Mouse (Mus musculus): Measurements from ENCODE around the gene Gnb3. TPM values are rescaled to one million over a fixed set of nuclear protein-coding genes. Genes with fewer than 3 reads are reported as not detected.

Gnb3 gene
- polyA plus RNA-seq, 1 experiment = 0.84 TPM

DNA sequence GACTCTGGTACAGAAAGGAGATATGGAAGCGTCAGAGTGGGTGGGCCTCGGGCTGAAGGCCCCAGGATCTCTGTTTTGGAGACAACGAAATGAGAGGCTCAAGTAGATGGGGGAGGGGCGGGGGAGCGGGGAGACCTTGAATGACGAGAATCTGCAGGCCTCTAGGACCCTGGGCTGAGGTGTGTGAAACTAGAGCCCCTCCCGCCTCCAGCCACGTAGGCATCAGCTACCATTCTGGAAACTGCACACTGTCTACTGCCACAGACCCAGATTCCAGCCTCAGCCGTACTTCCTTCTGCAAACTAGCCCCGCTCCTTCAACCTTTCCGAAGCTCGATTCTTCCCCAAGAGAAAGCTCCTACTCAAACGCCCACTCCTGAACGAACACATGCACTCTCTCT, 16.2 kb upstream of the Gnb3 start:
- 9% methylated on average over 14 of the region's 14 CpGs for WGBS
- no peak for TF ChIP-seq CTCF (IDR thresholded peaks at IDR 0.05; ENCODE audit: borderline replicate concordance, insufficient read depth, low read depth, low read length)
- no peak for TF ChIP-seq POLR2A (IDR thresholded peaks at IDR 0.05; ENCODE audit: borderline replicate concordance, insufficient read depth, low read length)
- Histone ChIP-seq H3K4me3 (replicated peaks; ENCODE audit: insufficient read depth, low read depth, low read length) (peak overlapping the region; percentile 88), H3K27me3 (ENCODE audit: control insufficient read depth, insufficient read depth, low read length) (no peaks in the 10 kb centered on the region), H3K4me1 (ENCODE audit: control insufficient read depth, insufficient read depth, low read length) (peaks cover 23% of the 10 kb centered on the region), H3K27ac (ENCODE audit: insufficient read depth, low read length) (peak overlapping the region; percentile 36; the same call in 1 of the 2 replicates)
- peak; percentile 49 for DNase-seq

DNA sequence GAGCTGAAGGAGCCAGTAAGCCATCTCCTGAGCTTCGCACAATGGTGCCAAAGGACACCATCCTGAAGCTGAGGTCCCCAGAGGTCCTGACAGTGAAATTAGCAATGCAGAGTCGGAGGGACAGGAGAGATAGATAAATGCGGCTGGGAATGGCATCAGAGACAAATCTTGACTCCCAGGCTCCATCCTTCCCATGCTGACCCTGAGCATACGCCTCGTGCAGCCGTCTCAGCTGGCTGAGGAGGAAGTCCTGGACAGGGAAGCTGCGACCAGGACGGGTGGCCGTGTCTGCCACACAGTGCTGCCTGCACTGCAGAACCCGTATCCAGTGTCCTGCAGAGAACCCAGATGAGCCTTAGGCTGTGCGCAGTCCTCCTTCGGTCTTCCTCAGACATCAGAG, 14.6 kb upstream of the Gnb3 start:
- TF ChIP-seq CTCF (IDR thresholded peaks at IDR 0.05; ENCODE audit: borderline replicate concordance, insufficient read depth, low read depth, low read length) (no peak), POLR2A (IDR thresholded peaks at IDR 0.05; ENCODE audit: borderline replicate concordance, insufficient read depth, low read length) (no peak)
- Histone ChIP-seq H3K27me3 (ENCODE audit: control insufficient read depth, insufficient read depth, low read length) (no peaks in the 10 kb centered on the region), H3K4me1 (ENCODE audit: control insufficient read depth, insufficient read depth, low read length) (peaks cover 10% of the 10 kb centered on the region; the same call in 1 of the 2 replicates), H3K27ac (ENCODE audit: insufficient read depth, low read length) (no peak overlapping the region), H3K4me3 (replicated peaks; ENCODE audit: insufficient read depth, low read depth, low read length) (no peak overlapping the region)
- WGBS = 67% methylated on average over 12 of the region's 12 CpGs
- no peak for DNase-seq

DNA sequence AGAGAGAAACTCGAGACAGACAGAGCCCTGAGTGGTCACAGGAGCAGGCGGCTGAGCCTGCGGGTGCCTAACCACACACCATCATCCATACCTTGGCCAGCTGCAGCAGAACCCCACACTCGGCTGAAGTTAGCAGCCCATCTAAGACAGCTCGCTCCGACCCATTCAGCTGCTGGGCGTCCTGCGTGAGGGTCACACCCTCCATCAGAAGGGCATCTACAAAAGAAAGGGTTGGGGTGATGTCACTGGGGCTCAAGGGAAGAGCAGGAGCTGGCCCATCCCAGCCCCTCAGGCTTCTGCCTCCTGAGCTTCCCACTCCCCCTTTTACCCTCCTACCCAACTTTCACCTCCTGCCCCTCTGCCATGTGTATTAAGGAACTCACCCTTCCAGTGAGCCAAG, 10.5 kb upstream of the Gnb3 start:
- DNase-seq = no peak
- no peaks in the 10 kb centered on the region for H3K27me3 ChIP-seq (ENCODE audit: control insufficient read depth, insufficient read depth, low read length)
- H3K4me1 ChIP-seq (ENCODE audit: control insufficient read depth, insufficient read depth, low read length) = no peaks in the 10 kb centered on the region; the same call in 1 of the 2 replicates
- H3K27ac ChIP-seq (ENCODE audit: insufficient read depth, low read length) = no peak overlapping the region
- no peak overlapping the region for H3K4me3 ChIP-seq (replicated peaks; ENCODE audit: insufficient read depth, low read depth, low read length)
- TF ChIP-seq POLR2A (IDR thresholded peaks at IDR 0.05; ENCODE audit: borderline replicate concordance, insufficient read depth, low read length) (no peak), CTCF (IDR thresholded peaks at IDR 0.05; ENCODE audit: borderline replicate concordance, insufficient read depth, low read depth, low read length) (no peak)
- 74% methylated on average over 8 of the region's 8 CpGs for WGBS

DNA sequence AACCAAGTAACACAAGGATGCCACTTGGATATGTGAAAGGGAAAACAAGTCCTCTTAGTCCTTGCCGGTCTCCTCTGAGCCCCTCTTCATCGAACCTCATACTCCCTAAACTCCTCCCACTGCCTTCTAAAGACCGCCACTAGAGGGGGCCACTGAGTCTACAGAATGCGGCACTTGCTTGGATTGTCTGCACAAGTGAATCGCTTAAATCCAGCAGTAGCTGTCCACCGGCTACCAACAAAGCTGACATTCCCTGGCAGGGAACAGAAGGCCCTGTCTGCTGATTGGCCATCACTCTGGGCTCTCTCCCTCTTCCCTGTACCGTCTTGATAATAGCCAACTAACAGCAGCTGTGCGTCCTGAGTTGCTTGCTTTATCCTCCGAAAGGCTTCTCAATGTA, 7.2 kb upstream of the Gnb3 start:
- no peaks in the 10 kb centered on the region; the same call in 1 of the 2 replicates for H3K4me1 ChIP-seq (ENCODE audit: control insufficient read depth, insufficient read depth, low read length)
- WGBS = 2% methylated on average over 9 of the region's 9 CpGs
- TF ChIP-seq POLR2A (IDR thresholded peaks at IDR 0.05; ENCODE audit: borderline replicate concordance, insufficient read depth, low read length) (no peak), CTCF (IDR thresholded peaks at IDR 0.05; ENCODE audit: borderline replicate concordance, insufficient read depth, low read depth, low read length) (peak; percentile 90)
- H3K27ac ChIP-seq (ENCODE audit: insufficient read depth, low read length) = no peak overlapping the region; the same call in 1 of the 2 replicates
- H3K27me3 ChIP-seq (ENCODE audit: control insufficient read depth, insufficient read depth, low read length) = no peaks in the 10 kb centered on the region
- no peak overlapping the region for H3K4me3 ChIP-seq (replicated peaks; ENCODE audit: insufficient read depth, low read depth, low read length)
- peak; percentile 91 to 95 for DNase-seq

DNA sequence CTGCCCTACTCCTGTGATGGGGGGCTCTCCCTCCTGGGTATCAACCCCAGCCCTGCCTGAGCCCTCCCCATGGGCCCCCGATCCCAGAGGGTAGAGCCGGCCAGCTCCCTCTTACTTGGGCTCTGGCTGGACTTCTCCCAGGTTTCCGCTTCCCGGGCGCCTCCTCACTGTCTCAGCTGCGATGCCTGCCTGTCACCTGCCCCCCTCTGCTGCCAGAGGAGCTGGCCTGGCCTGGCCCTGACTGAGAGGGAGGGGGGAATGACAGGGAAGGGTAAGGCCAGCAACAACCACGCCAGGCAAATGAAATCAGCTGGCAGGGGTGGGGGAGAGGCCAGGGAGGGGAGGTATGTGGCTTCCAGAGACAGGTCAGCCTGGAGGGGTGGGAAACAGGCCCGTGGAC, 270 bp downstream of the Gnb3 start:
- DNase-seq = no peak
- WGBS = 9% methylated on average over 8 of the region's 8 CpGs
- no peak overlapping the region for H3K27ac ChIP-seq (ENCODE audit: insufficient read depth, low read length)
- no peaks in the 10 kb centered on the region for H3K27me3 ChIP-seq (ENCODE audit: control insufficient read depth, insufficient read depth, low read length)
- peaks cover 6% of the 10 kb centered on the region for H3K4me1 ChIP-seq (ENCODE audit: control insufficient read depth, insufficient read depth, low read length)
- TF ChIP-seq POLR2A (IDR thresholded peaks at IDR 0.05; ENCODE audit: borderline replicate concordance, insufficient read depth, low read length) = no peak
- no peak for TF ChIP-seq CTCF (IDR thresholded peaks at IDR 0.05; ENCODE audit: borderline replicate concordance, insufficient read depth, low read depth, low read length)
- H3K4me3 ChIP-seq (replicated peaks; ENCODE audit: insufficient read depth, low read depth, low read length) = no peak overlapping the region

DNA sequence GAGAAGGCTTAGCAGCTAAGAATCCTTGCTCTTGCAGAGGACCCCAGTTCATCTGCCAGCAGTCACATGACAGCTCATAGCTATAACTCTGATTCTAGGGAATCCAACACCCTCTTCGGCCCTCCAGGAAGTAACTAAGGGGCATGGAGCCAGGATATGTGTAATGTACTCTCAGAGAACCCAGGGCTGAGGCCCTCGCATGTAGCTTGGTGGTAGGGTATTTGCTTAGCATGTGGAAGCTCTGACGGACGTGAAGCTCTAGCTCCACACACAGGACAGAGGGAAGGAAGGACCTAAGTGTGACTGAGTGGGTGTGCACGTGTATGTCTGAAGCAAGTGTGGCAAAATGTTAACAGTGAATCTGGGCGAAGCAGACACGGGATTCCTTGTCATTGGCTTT, 3.7 kb downstream of the Gnb3 start:
- H3K27ac ChIP-seq (ENCODE audit: insufficient read depth, low read length) = no peak overlapping the region
- H3K27me3 ChIP-seq (ENCODE audit: control insufficient read depth, insufficient read depth, low read length) = no peaks in the 10 kb centered on the region
- no peak overlapping the region for H3K4me3 ChIP-seq (replicated peaks; ENCODE audit: insufficient read depth, low read depth, low read length)
- 76% methylated on average over 7 of the region's 7 CpGs for WGBS
- TF ChIP-seq POLR2A (IDR thresholded peaks at IDR 0.05; ENCODE audit: borderline replicate concordance, insufficient read depth, low read length) (no peak), CTCF (IDR thresholded peaks at IDR 0.05; ENCODE audit: borderline replicate concordance, insufficient read depth, low read depth, low read length) (no peak)
- H3K4me1 ChIP-seq (ENCODE audit: control insufficient read depth, insufficient read depth, low read length) = peaks cover 6% of the 10 kb centered on the region
- no peak for DNase-seq

DNA sequence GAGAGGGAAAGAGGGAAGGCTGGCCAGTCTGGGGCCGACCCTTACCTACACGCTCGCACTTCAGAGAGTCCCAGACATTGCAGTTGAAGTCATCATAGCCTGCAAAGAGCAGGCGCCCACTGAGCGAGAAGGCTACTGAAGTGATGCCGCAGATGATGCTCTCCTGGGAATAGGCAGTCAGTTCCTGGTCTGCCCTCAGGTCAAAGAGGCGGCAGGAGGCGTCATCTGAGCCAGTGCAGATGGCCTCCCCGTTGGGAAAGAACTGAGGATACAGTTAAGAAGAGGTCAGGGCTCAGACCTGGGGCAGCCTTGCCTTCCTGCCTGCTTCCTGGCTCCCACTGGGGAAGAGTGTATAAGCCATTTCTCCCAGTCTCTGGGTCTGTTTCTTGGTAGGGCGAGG, 4.5 kb downstream of the Gnb3 start:
- H3K27ac ChIP-seq (ENCODE audit: insufficient read depth, low read length) = no peak overlapping the region
- WGBS = 63% methylated on average over 10 of the region's 10 CpGs
- DNase-seq = no peak
- TF ChIP-seq POLR2A (IDR thresholded peaks at IDR 0.05; ENCODE audit: borderline replicate concordance, insufficient read depth, low read length) (no peak), CTCF (IDR thresholded peaks at IDR 0.05; ENCODE audit: borderline replicate concordance, insufficient read depth, low read depth, low read length) (no peak)
- no peak overlapping the region for H3K4me3 ChIP-seq (replicated peaks; ENCODE audit: insufficient read depth, low read depth, low read length)
- H3K4me1 ChIP-seq (ENCODE audit: control insufficient read depth, insufficient read depth, low read length) = peaks cover 6% of the 10 kb centered on the region
- no peaks in the 10 kb centered on the region for H3K27me3 ChIP-seq (ENCODE audit: control insufficient read depth, insufficient read depth, low read length)

DNA sequence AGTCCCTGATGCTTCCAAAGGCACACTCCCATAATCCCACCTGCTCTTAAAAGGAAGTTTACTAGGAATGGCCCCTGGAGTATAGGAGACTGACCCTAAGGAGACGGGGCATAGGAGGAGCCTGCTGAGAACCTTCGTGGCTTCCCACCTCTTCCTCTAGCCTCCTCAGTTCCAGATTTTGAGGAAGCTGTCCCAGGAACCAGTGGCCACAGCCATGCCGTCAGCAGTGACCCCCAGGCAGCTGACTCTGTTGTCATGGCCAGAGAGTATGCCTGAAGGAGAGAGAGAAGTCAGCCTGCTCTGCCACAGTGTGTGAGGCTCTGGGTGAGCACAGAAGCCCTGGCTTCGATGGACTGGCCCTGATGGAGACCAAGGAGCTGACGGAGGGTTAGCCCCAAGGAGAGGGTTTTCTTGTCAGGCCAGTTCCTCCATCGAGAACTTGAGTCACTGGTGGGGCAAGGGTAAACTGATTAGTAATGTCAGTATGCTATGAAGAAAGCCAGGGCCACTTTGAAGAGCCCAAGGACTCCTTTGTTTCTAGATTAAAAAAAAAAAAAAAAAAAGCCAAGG, 5.5 kb downstream of the Gnb3 start:
- Histone ChIP-seq H3K27ac (ENCODE audit: insufficient read depth, low read length) (no peak overlapping the region), H3K4me3 (replicated peaks; ENCODE audit: insufficient read depth, low read depth, low read length) (no peak overlapping the region), H3K4me1 (ENCODE audit: control insufficient read depth, insufficient read depth, low read length) (no peaks in the 10 kb centered on the region), H3K27me3 (ENCODE audit: control insufficient read depth, insufficient read depth, low read length) (no peaks in the 10 kb centered on the region)
- no peak for TF ChIP-seq POLR2A (IDR thresholded peaks at IDR 0.05; ENCODE audit: borderline replicate concordance, insufficient read depth, low read length)
- no peak for TF ChIP-seq CTCF (IDR thresholded peaks at IDR 0.05; ENCODE audit: borderline replicate concordance, insufficient read depth, low read depth, low read length)
- 81% methylated on average over 6 of the region's 6 CpGs for WGBS
- no peak for DNase-seq
